Mouse (Mus musculus) neural tube, embryonic 11.5 days (tissue): ENCODE results near the gene Capn12. TPM values are rescaled to one million over a fixed set of nuclear protein-coding genes. Genes with fewer than 3 reads are reported as not detected.
"Not testable (repeated sequence)": the region's sequence is repeated elsewhere in the genome, so short reads cannot be mapped to it uniquely, and the experiment has no call there.

ENCODE experiments used
- ATAC-seq: fragments of 200-750 bp; cut with Nextera tagmentation; 2 replicates; pipeline ENCODE4 v1.8.0; 2017; ENCODE audit warnings: moderate number of reproducible peaks, mild to moderate bottlenecking, moderate TSS enrichment, moderate library complexity; ENCODE audit not compliant: insufficient read depth, low FRiP score, low TSS enrichment
- DNase-seq: peaks from one replicate; pipeline ENCODE4 v3.0.0-alpha.2; 2015; ENCODE audit warnings: low spot score
- H3K27ac ChIP-seq: fragments of 300-500 bp; sonication (generic); 2 replicates; pipeline ENCODE4 v1.5.1; 2014; ENCODE audit warnings: low read depth, mild to moderate bottlenecking, low read length
- H3K27me3 ChIP-seq: fragments of 300-500 bp; sonication (generic); 2 replicates; pipeline ENCODE4 v1.6.1; 2014; ENCODE audit warnings: mild to moderate bottlenecking, low read length, mixed read lengths; ENCODE audit not compliant: control insufficient read depth, insufficient read depth
- H3K36me3 ChIP-seq: fragments of 300-500 bp; sonication (generic); 2 replicates; pipeline ENCODE4 v1.6.1; 2014; ENCODE audit warnings: mild to moderate bottlenecking, low read length, moderate library complexity, mixed read lengths; ENCODE audit not compliant: control insufficient read depth, insufficient read depth
- H3K4me1 ChIP-seq: fragments of 300-500 bp; sonication (generic); 2 replicates; pipeline ENCODE4 v1.6.1; 2014; ENCODE audit warnings: low read length, mixed read lengths; ENCODE audit not compliant: control insufficient read depth, insufficient read depth
- H3K4me2 ChIP-seq: fragments of 300-500 bp; sonication (generic); 2 replicates; pipeline ENCODE4 v1.6.1; 2014; ENCODE audit warnings: low read depth, mild to moderate bottlenecking, moderate library complexity
- H3K4me3 ChIP-seq: fragments of 300-500 bp; sonication (generic); 2 replicates; pipeline ENCODE4 v1.5.1; 2014; ENCODE audit warnings: low read depth, low read length
- H3K9ac ChIP-seq: fragments of 300-500 bp; sonication (generic); 2 replicates; pipeline ENCODE4 v1.6.1; 2014; ENCODE audit warnings: mild to moderate bottlenecking, low read length
- H3K9me3 ChIP-seq: fragments of 300-500 bp; sonication (generic); 2 replicates; pipeline ENCODE4 v1.6.1; 2016; ENCODE audit warnings: low read length; ENCODE audit not compliant: control insufficient read depth
- WGBS: fragments of 180-500 bp; shearing (Covaris S2); extraction: QIAGEN DNeasy Blood & Tissue Kit; methylation state at CpG from one replicate; pipeline ENCODE4 v1.1.7; 2014; 5-methylcytosine and 5-hydroxymethylcytosine counted together
- polyA plus RNA-seq: library from polyadenylated mRNA; unstranded; fragments of >200 nt; fragmentation: Nextera tagmentation; extraction: Ambion mirVana; gene quantifications from 2 replicates; pipeline ENCODE4 v1.2.1, GENCODE M21; 2014

Gene Capn12
- polyA plus RNA-seq, 1 experiment from 2014 or later, result 0.21 TPM

DNA sequence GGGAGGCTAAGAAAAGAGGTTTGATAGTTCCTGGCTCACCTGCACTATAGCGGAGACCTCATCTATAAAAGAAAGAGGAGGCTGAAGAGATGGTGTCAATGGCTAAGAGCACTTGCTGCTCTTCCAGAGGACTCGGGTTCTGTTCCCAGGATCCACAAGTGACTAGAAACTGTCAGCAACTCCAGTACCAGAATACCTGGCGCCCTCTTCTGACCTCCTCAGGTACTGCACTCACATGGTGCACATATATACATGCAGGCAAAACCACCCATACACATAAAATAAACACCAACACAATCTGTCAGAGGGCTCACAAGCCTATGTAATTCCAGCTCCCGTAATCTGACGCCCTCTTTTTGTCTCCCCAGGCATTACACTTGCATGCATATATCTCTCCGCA is 20.3 kb upstream of the Capn12 start:
- 91% methylated on average over 6 of the region's 6 CpGs for WGBS
- Histone ChIP-seq H3K27ac (no peak overlapping the region), H3K9me3 (no peaks in the 10 kb centered on the region), H3K4me3 (no peak overlapping the region), H3K27me3 (no peaks in the 10 kb centered on the region), H3K4me2 (no peak overlapping the region), H3K36me3 (no peaks in the 10 kb centered on the region), H3K9ac (no peak overlapping the region), H3K4me1 (0 out of 2 replicates have a peak, but pooled peaks cover 2% of the 10 kb centered on the region)
- DNase-seq (no peak), ATAC-seq (no peak)

GRCm38 (mm10) chr7:28862817-28863499 is 18.3 kb upstream of the Capn12 start:
- no peak overlapping the region for H3K4me2 ChIP-seq
- no peak overlapping the region for H3K4me3 ChIP-seq
- no peak overlapping the region for H3K9ac ChIP-seq
- H3K36me3 ChIP-seq, result no peaks in the 10 kb centered on the region
- H3K4me1 ChIP-seq, result 0 out of 2 replicates have a peak, but pooled peaks cover 3% of the 10 kb centered on the region
- H3K27me3 ChIP-seq, result no peaks in the 10 kb centered on the region
- no peak for DNase-seq
- 79% methylated on average over 15 of the region's 15 CpGs for WGBS
- no peaks in the 10 kb centered on the region for H3K9me3 ChIP-seq
- no peak for ATAC-seq
- no peak overlapping the region for H3K27ac ChIP-seq

- ATAC-seq (no peak), DNase-seq (no peak)
- no peak within 1 kb of the TSS for H3K9ac ChIP-seq
- no peak within 1 kb of the TSS for H3K4me2 ChIP-seq
- H3K27me3 ChIP-seq, result no peaks in the 10 kb centered on the region
- H3K36me3 ChIP-seq, result no peaks in the 10 kb centered on the region
- H3K9me3 ChIP-seq, result no peaks in the 10 kb centered on the region
- H3K4me3 ChIP-seq, result no peak within 1 kb of the TSS
- 83% methylated on average over 6 of the region's 6 CpGs for WGBS
- H3K4me1 ChIP-seq, result 0 out of 2 replicates have a peak, but pooled peaks cover 3% of the 10 kb centered on the region
- no peak within 1 kb of the TSS for H3K27ac ChIP-seq
Observed at GRCm38 (mm10) chr7:28863540-28863939, 17.7 kb upstream of the Capn12 start, which contains the start of gene Lgals7. Gene Lgals7, plus strand, starts transcription at chr7:28863853.

DNA sequence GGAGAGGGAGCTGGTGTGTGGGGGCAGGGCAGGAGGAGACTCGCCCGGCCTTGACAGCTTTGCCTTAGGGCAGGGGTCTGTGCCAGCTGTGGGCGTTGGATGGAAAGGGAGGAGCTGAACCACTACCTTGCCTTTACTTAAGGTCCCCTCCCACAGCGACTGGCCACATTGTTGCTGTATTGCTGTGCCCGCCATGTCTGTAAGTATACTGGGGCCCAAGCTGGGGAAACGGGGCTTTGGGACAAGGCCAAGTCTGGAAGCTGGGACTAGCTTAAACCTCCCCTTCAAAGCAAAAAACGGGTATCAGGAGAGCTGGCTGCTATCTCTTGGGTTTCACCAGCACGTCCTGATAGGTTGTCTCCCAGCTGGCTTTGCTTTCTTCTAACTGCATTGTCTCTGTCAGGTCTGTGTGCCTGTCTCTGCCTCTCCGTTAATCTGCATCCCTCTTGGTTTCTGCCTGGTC is 16.9 kb upstream of the Capn12 start:
- DNase-seq, result no peak
- H3K4me1 ChIP-seq, result 0 out of 2 replicates have a peak, but pooled peaks cover 3% of the 10 kb centered on the region
- ATAC-seq, result no peak
- H3K27me3 ChIP-seq, result no peaks in the 10 kb centered on the region
- 56% methylated on average over 9 of the region's 9 CpGs for WGBS
- no peaks in the 10 kb centered on the region for H3K9me3 ChIP-seq
- H3K9ac ChIP-seq, result no peak overlapping the region
- no peak overlapping the region for H3K4me3 ChIP-seq
- H3K27ac ChIP-seq, result no peak overlapping the region
- H3K36me3 ChIP-seq, result no peaks in the 10 kb centered on the region
- no peak overlapping the region for H3K4me2 ChIP-seq

DNA sequence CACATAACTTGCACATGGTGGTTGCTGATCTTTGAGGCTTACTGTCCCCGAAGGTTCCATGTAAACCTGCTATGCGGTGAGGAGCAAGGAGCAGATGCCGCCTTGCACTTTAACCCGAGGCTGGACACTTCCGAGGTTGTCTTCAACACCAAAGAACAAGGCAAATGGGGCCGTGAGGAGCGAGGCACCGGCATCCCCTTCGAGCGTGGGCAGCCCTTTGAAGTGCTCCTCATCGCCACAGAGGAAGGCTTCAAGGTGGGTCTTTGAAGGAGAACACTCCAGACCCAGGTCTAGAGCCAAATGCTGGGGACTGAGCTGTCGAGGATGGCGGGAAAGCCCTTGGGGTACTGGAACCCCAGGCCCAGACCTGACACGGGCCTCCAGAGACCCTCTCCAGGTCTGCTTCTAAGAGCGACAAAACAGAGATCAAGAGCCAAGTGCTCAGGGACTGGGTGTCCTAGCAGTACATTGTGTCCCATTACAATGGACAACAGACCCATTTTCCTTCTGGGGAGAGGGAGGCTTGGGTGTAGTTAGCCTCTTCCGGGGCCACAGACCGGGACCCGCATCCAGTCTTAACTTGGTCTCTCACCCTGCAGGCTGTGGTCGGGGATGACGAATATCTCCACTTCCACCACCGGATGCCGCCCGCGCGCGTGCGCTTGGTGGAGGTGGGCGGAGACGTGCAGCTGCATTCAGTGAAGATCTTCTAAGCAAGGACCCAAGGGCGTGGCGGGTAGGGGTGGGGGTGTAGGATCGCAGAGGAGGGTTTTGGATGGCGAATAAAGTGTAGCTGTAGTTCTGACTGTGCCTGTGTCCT is 15.5 kb upstream of the Capn12 start:
- 42% methylated on average over 33 of the region's 33 CpGs for WGBS
- H3K27ac ChIP-seq, result no peak overlapping the region
- H3K9ac ChIP-seq, result peak overlapping the region; percentile 11; the same call in 1 of the 2 replicates

GRCm38 (mm10) chr7:28866769-28867507 is 14.3 kb upstream of the Capn12 start:
- DNase-seq (no peak), ATAC-seq (no peak)
- H3K27me3 ChIP-seq, result no peaks in the 10 kb centered on the region
- 89% methylated on average over 28 of the region's 28 CpGs for WGBS
- no peak overlapping the region for H3K4me3 ChIP-seq
- H3K9me3 ChIP-seq, result no peaks in the 10 kb centered on the region
- H3K27ac ChIP-seq, result no peak overlapping the region
- no peak overlapping the region for H3K4me2 ChIP-seq
- 0 out of 2 replicates have a peak, but pooled peaks cover 3% of the 10 kb centered on the region for H3K4me1 ChIP-seq
- no peak overlapping the region for H3K9ac ChIP-seq
- no peaks in the 10 kb centered on the region for H3K36me3 ChIP-seq

More for the DNA sequence above, 15.5 kb upstream of the Capn12 start:
- Histone ChIP-seq H3K4me1 (0 out of 2 replicates have a peak, but pooled peaks cover 3% of the 10 kb centered on the region), H3K27me3 (no peaks in the 10 kb centered on the region), H3K4me3 (peak overlapping the region; percentile 13; the same call in 1 of the 2 replicates), H3K9me3 (no peaks in the 10 kb centered on the region), H3K36me3 (no peaks in the 10 kb centered on the region), H3K4me2 (peak overlapping the region; percentile 41)
- ATAC-seq, result no peak
- peak; percentile 76 for DNase-seq

GRCm38 (mm10) chr7:28867508-28868340 is 13.5 kb upstream of the Capn12 start:
- H3K9ac ChIP-seq, ATAC-seq: not testable (repeated sequence)

More at GRCm38 (mm10) chr7:28867508-28868340, 13.5 kb upstream of the Capn12 start:
- H3K36me3 ChIP-seq, H3K9me3 ChIP-seq, H3K27me3 ChIP-seq, H3K4me1 ChIP-seq, H3K4me3 ChIP-seq, H3K27ac ChIP-seq, H3K4me2 ChIP-seq: not testable (repeated sequence)
- WGBS, result 28% methylated on average over 23 of the region's 23 CpGs
- DNase-seq, result peak; percentile 71
